14 mouse cellular contexts compared by ENCODE assay signal in the genomic region with DNA sequence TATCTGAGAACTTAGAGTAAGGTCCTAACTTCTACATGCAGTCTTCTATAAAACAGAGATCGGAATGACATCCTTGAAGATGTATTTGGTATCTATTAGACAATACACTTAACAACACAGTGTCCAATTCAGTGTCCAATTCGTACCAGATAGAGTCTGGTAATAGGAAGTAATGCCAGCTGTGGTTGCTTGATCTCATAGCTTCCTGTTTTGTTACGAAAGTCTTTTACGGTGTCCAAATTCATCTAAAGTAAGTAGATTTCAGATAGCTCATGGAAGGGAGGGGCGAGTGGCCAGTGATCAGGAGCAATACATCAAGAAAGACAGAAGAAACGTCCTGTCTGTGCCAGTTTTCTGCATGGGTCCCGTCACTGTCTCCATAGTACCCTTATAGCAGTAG. TPM values are rescaled to one million over a fixed set of nuclear protein-coding genes. Genes with fewer than 3 reads are reported as not detected.
"Had no signal": no experiment of that assay in that cellular context is flagged by ENCODE, and none has a peak within 500 bp of the region (broad histone marks: within the 10 kb centered on the region; RNA-seq: fewer than 3 reads in every experiment).

No protein-coding gene starts in this region.

- ATAC-seq: midbrain, embryonic 16.5 days had no signal

- H3K27ac ChIP-seq: kidney, embryonic 15.5 days; limb, embryonic 13.5 days; liver, embryonic 14.5 days; midbrain, embryonic 10.5 days; neural tube, embryonic 13.5 days; stomach, embryonic 15.5 days had no signal

- H3K4me1 ChIP-seq: kidney, embryonic 15.5 days; limb, embryonic 13.5 days; stomach, embryonic 15.5 days had no signal

- H3K36me3 ChIP-seq: kidney, embryonic 15.5 days; limb, embryonic 13.5 days; midbrain, embryonic 10.5 days; neural tube, embryonic 13.5 days; stomach, embryonic 15.5 days had no signal

- H3K4me2 ChIP-seq: kidney, embryonic 15.5 days; limb, embryonic 13.5 days; neural tube, embryonic 13.5 days; stomach, embryonic 15.5 days had no signal

- H3K4me3 ChIP-seq: kidney, embryonic 15.5 days; limb, embryonic 13.5 days; midbrain, embryonic 10.5 days; neural tube, embryonic 13.5 days; stomach, embryonic 15.5 days had no signal

- H3K27me3 ChIP-seq: kidney, embryonic 15.5 days; limb, embryonic 13.5 days; neural tube, embryonic 13.5 days; stomach, embryonic 15.5 days had no signal

- H3K9ac ChIP-seq: kidney, embryonic 15.5 days; limb, embryonic 13.5 days; liver, embryonic 14.5 days; neural tube, embryonic 13.5 days; stomach, embryonic 15.5 days had no signal

- H3K9me3 ChIP-seq: kidney, embryonic 15.5 days; limb, embryonic 13.5 days; midbrain, embryonic 10.5 days; neural tube, embryonic 13.5 days; stomach, embryonic 15.5 days had no signal

- DNase-seq: kidney, adult 2 months; kidney, postnatal 14 days; lung, adult 18-20 months; spleen, adult 18-20 months; thymus, adult 2 months; thymus, postnatal 25 days had no signal

RNA-seq across cellular contexts. Expression of a gene that starts 36.8 kb away (rescaled TPM):
- polyA plus RNA-seq: liver, adult 2 months; thymus, adult 2 months had no signal
